Mouse (Mus musculus) CH12.LX (cell line): ENCODE measurements around the gene Ppox.

Experiments used
- BHLHE40 ChIP-seq: IDR thresholded peaks from 2 replicates; pipeline ENCODE4 v1.6.1; 2011; ENCODE audit warnings: mild to moderate bottlenecking, low read depth, low read length, improper control_type of control experiment
- CTCF ChIP-seq, 2 experiments: IDR thresholded peaks in 1 of 2; conservative IDR thresholded peaks in 1 of 2; 2 replicates each; pipeline ENCODE4 v1.5.1; 2011 to 2012; ENCODE audit warnings: low read depth in 2 of 2, low read length in 2 of 2, improper control_type of control experiment in 1 of 2, inconsistent platforms in 1 of 2, mild to moderate bottlenecking in 1 of 2, moderate library complexity in 1 of 2
- JUN ChIP-seq: IDR thresholded peaks from 2 replicates; pipeline ENCODE4 v1.6.1; 2011; ENCODE audit warnings: low read depth, mild to moderate bottlenecking, low read length, improper control_type of control experiment, moderate library complexity; ENCODE audit not compliant: insufficient read depth
- JUND ChIP-seq: conservative IDR thresholded peaks from 2 replicates; pipeline ENCODE4 v1.6.1; 2011; ENCODE audit warnings: low read depth, low read length, improper control_type of control experiment
- MXI1 ChIP-seq: IDR thresholded peaks from 2 replicates; pipeline ENCODE4 v1.6.1; 2011; ENCODE audit warnings: mild to moderate bottlenecking, low read depth, low read length, improper control_type of control experiment
- NELFE ChIP-seq: IDR thresholded peaks from 2 replicates; pipeline ENCODE4 v1.6.1; 2011; ENCODE audit warnings: low read depth, low read length, improper control_type of control experiment
- POLR2A ChIP-seq: IDR thresholded peaks from 2 replicates; pipeline ENCODE4 v1.6.1; 2011; ENCODE audit warnings: low read depth, mild to moderate bottlenecking, improper control_type of control experiment, low read length
- TBP ChIP-seq: conservative IDR thresholded peaks from 2 replicates; pipeline ENCODE4 v1.6.1; 2011; ENCODE audit warnings: low read depth, low read length, improper control_type of control experiment

GRCm38 (mm10) chr1:171262594-171263130, 18.3 kb downstream of the Ppox start:
- TF ChIP-seq POLR2A (no peak), CTCF (conservative IDR thresholded peaks at IDR 0.05 in 1 of 2, IDR thresholded peaks at IDR 0.05 in 1 of 2; ENCODE audit: low read depth in 2 of 2, low read length in 2 of 2) (no peak), TBP (no peak), JUND (no peak), BHLHE40 (no peak), NELFE (no peak), JUN (no peak), MXI1 (no peak)
